Mouse (Mus musculus): Measurements from ENCODE around the gene Ciapin1.
"Not testable (repeated sequence)": the region's sequence is repeated elsewhere in the genome, so short reads cannot be mapped to it uniquely, and the experiment has no call there.

DNA sequence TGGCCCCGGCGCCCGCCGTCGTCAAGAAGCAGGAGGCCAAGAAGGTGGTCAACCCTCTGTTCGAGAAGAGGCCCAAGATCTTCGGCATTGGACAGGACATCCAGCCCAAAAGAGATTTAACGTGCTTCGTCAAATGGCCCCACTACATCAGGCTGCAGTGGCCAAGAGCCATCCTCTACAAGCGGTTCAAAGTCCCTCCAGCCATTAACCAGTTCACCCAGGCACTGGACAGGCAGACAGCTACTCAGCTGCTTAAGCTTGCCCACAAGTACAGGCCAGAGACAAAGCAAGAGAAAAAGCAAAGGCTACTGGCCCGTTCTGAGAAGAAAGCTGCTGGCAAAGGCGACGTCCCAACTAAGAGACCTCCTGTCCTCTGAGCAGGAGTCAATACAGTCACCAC lies 2.4 kb downstream of the Ciapin1 start:
- TF ChIP-seq GATA1 (IDR thresholded peaks at IDR 0.05; ENCODE audit: borderline replicate concordance, low read length); FLI1 (IDR thresholded peaks at IDR 0.05; ENCODE audit: low read length): not testable (repeated sequence)

Measured in megakaryocyte, embryonic 14.5 days (primary cell).